Comparison of ENCODE assay signal across 8 mouse cellular contexts in the genomic region with DNA sequence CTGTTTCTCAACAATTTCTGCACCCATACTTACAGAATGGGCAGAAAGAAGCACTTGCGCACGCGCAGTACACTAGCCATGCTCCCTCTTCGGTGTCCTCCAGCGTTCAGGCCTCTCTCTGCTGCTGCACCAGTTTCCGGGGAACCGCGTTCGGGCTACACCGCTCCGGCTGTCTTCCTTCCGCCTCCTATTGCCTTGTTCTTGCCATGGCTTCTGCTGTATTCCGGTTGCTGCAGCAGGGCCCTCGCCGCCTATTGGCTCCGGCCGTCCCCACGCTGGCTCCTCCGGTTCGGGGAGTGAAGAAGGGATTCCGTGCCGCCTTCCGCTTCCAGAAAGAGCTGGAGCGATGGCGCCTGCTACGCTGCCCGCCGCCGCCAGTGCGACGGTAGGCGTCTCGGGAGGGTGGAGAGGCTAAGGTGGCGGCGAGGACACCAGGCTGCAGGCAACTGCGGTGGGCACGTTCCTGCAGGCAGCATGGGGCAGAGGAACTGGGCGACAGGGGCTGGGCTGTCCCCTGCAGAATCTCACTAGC. TPM values are rescaled to one million over a fixed set of nuclear protein-coding genes. Genes with fewer than 3 reads are reported as not detected.
DNase-seq lines count a peak whose midpoint lies in the region; ATAC-seq and TF ChIP-seq lines count a peak whose summit lies in the region.

Mrpl44 (plus strand) TSS at position 92 of the 532 bp plus-strand sequence.
Wdfy1 (minus strand) TSS at position 217 of the 532 bp plus-strand sequence.

- peak; percentile 50 for TF ChIP-seq CTCF in lung, postnatal 0 days (IDR thresholded peaks at IDR 0.05)

- no peak; the same call in 1 of the 2 replicates for TF ChIP-seq EP300 in lung, postnatal 0 days (IDR thresholded peaks at IDR 0.05)

- peak within 1 kb of the TSS; percentile 93 for H3K4me3 ChIP-seq in hindbrain, embryonic 10.5 days
- peak within 1 kb of the TSS; percentile 77 for H3K4me3 ChIP-seq in lung, postnatal 0 days (ENCODE audit: low read depth, low read length)

- WGBS in hindbrain, embryonic 10.5 days = under 1% methylated on average over 38 of the region's 38 CpGs
- WGBS in lung, postnatal 0 days = under 1% methylated on average over 38 of the region's 38 CpGs

- H3K4me1 ChIP-seq in hindbrain, embryonic 10.5 days (replicated peaks) = peaks cover 5% of the 10 kb centered on the region; the same call in 1 of the 2 replicates
- H3K4me1 ChIP-seq in lung, postnatal 0 days (ENCODE audit: insufficient read depth, low read depth, low read length) = no peaks in the 10 kb centered on the region

- peak within 1 kb of the TSS; percentile 63 for H3K4me2 ChIP-seq in lung, postnatal 0 days (replicated peaks; ENCODE audit: low read depth, low read length)

- no peaks in the 10 kb centered on the region for H3K9me3 ChIP-seq in hindbrain, embryonic 10.5 days
- no peaks in the 10 kb centered on the region for H3K9me3 ChIP-seq in lung, postnatal 0 days (ENCODE audit: low read length)

- peak within 1 kb of the TSS; percentile 97 for H3K27ac ChIP-seq in hindbrain, embryonic 10.5 days
- H3K27ac ChIP-seq in lung, postnatal 0 days (ENCODE audit: low read length) = peak within 1 kb of the TSS; percentile 67

- H3K36me3 ChIP-seq in hindbrain, embryonic 10.5 days = peaks cover 33% of the 10 kb centered on the region
- H3K36me3 ChIP-seq in lung, postnatal 0 days (ENCODE audit: insufficient read depth, low read length) = peaks cover 16% of the 10 kb centered on the region; the same call in 1 of the 2 replicates

- peak within 1 kb of the TSS; percentile 75 for H3K9ac ChIP-seq in lung, postnatal 0 days (replicated peaks; ENCODE audit: low read depth)

- DNase-seq in MN1 (ENCODE audit: low spot score) = peak; percentile 94
- peak; percentile 98 for DNase-seq in cerebellum, adult 9-10 months
- DNase-seq in hindbrain, embryonic 10.5 days (ENCODE audit: low spot score) = peak; percentile 99
- DNase-seq in layer of hippocampus, adult 9-11 months = peak; percentile 96
- peak; percentile 98 for DNase-seq in lung, postnatal 0 days (ENCODE audit: low spot score)
- DNase-seq in ovary, postnatal 14 days (ENCODE audit: low spot score) = peak; percentile 99
- peak; percentile 97 for DNase-seq in thymus, postnatal 14 days

- H3K27me3 ChIP-seq in hindbrain, embryonic 10.5 days (ENCODE audit: insufficient read depth, poor library complexity, severe bottlenecking) = no peaks in the 10 kb centered on the region
- H3K27me3 ChIP-seq in lung, postnatal 0 days (replicated peaks; ENCODE audit: insufficient read depth, low read length) = no peaks in the 10 kb centered on the region

- ATAC-seq in frontal cortex, adult (ENCODE audit: low TSS enrichment) = peak; percentile 99
- ATAC-seq in lung, postnatal 0 days = peak; percentile 100

RNA-seq across cellular contexts. Expression of gene Mrpl44, which starts in this region (rescaled TPM):
- polyA plus RNA-seq in hindbrain, embryonic 10.5 days (2016; fragmentation: Nextera tagmentation; extraction: Ambion mirVana) = 59.1 and 64.5 TPM in 2 replicates
- polyA plus RNA-seq in lung, postnatal 0 days (2015; fragmentation: Nextera tagmentation; extraction: Ambion mirVana) = 37.3 and 38.7 TPM in 2 replicates

RNA-seq across cellular contexts. Expression of gene Wdfy1, which starts in this region (rescaled TPM):
- 41.0 and 44.9 TPM in 2 replicates for polyA plus RNA-seq in hindbrain, embryonic 10.5 days (2016; fragmentation: Nextera tagmentation; extraction: Ambion mirVana)
- 57.0 and 63.1 TPM in 2 replicates for polyA plus RNA-seq in lung, postnatal 0 days (2015; fragmentation: Nextera tagmentation; extraction: Ambion mirVana)

Comparison
In these comparisons a context has a peak if more than half of its experiments do, and no peak if none do; other contexts are left out.
1. Peak in every context shown above with its lines: DNase-seq, ATAC-seq, H3K4me3 ChIP-seq and H3K27ac ChIP-seq.